Mouse (Mus musculus) hindbrain, embryonic 16.5 days (tissue): Measurements from ENCODE around the gene Nxpe2. TPM values are rescaled to one million over a fixed set of nuclear protein-coding genes. Genes with fewer than 3 reads are reported as not detected.

ENCODE experiments used
- polyA plus RNA-seq: library from polyadenylated mRNA; unstranded; fragments of >200 nt; fragmentation: Nextera tagmentation; extraction: Ambion mirVana; gene quantifications from 2 replicates; pipeline ENCODE4 v1.2.1, GENCODE M21; 2015

Nxpe2 gene
- polyA plus RNA-seq, 1 experiment from 2014 or later = 0.45 TPM

Other genes starting within 250 kb of the Nxpe2 start
- gene Nxpe4, start 191.4 kb downstream of the Nxpe2 start, polyA plus RNA-seq = 9.3 and 10.1 TPM in 2 replicates
- gene Rexo2, start 127.2 kb upstream of the Nxpe2 start, polyA plus RNA-seq = 116 and 122 TPM in 2 replicates
- 72.0 and 73.1 TPM in 2 replicates for gene Rbm7, start 141.8 kb upstream of the Nxpe2 start, polyA plus RNA-seq
- gene Gm5617, start 142.0 kb upstream of the Nxpe2 start, polyA plus RNA-seq = 20.2 TPM in 2 replicates